Mouse (Mus musculus): Measurements from ENCODE around the gene Rps6ka3.

Gene Rps6ka3

DNA sequence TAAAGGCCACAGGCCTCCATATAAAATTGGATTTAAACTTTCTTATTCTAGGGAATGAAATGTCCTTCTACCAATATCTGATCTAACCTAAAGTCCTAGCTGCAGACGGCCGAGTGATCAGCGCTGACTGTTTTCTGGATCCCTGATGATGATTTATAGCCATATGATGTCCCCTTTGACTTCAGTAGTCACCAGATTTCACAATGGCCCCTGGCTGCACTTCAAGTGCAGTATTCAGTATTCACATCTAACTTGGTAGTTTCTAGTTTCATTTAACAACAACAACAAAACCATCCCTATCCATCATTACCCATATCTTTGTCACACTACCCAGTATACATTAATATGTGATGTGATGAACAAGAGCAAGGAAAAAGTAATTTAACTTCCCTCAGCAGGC, 154.4 kb downstream of the Rps6ka3 start:
- no peak for DNase-seq

DNA sequence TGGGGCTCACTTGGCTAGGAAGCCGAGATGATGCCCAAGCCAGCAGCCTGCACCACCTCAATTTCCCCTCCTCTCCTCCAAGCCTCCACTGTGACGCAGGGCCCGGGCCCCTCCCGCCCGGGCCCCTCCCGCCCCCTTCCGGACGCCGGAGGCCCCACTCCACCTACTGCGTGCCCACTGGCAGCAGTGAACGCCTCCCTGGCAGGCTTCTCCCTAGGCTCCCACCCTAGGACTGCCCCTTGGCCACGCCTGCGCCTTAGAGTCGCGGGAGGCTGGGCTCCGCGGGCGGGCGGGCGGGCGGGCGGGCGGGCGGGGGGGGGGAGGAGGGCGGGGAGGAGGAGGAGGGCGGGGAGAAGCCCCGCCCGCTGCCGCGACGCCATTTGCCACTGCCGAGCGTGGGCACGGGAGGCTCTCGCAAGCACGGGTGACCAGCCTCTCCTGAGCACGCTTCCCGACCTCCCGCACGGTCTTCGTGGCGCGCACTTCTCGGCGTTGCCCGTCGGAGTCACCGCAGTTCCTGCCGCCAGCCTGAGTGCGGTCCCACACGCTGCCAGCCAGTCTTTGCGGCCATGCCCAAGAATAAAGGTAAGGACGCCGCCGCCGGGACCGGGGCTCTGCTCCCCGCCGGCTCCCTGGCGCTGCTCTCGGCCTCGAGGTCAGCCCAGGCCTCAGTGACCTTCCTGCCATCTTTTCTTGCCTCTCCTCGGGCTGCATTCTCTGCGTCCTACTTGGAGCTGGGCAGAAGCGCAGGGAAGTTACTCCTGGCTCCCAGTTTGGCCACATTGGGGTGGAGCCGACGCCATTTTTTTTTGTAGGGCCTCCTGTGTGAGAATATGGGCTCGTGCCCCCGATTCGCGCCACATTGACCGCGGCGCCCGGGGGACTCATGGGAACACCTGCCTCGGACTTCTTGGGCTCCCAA, 162.0 kb downstream of the Rps6ka3 start, which contains the start of gene Eif1ax:
Gene Eif1ax (plus strand): TSS at position 348 of the 922 bp plus-strand sequence.
- peak; percentile 75 to 86 for DNase-seq

DNA sequence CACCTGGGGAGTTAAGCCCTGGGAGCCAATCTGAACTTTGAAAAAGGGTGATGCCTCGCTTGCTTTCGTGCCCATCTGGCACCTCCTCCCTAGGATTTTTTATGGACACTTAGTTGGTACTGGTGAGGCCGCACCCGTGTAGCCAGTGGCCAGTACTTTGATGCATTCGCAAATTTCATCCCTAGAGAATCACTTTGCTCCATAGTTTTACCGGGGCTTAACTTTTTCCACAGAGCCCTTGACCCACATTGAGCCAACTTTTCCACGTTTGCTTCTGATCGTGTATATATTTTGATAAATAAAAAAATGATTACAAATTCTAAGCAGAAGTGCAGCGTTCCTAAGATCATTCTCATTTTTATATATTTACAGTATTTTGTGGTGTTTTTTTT, 162.6 kb downstream of the Rps6ka3 start:
- DNase-seq: no peak

DNA sequence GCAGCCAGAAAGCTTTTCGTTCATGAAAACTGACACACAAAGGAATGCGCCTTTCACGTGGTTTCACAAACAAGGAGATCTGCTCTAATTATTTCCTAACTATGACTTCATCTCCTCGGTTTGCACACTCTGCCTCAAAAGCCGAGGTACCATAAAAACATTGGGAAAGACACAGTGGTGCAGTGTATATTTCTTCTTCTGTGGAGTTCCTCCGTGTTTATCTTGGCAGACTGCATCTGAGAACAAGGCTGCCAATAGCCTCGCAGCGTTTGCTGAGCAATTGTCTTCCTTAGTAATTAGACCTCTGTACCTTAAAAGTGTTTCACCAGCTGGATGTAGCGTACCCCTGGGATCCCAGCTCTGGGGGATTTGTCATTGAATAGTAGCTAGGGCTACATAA, 177.0 kb downstream of the Rps6ka3 start:
- no peak for DNase-seq

DNA sequence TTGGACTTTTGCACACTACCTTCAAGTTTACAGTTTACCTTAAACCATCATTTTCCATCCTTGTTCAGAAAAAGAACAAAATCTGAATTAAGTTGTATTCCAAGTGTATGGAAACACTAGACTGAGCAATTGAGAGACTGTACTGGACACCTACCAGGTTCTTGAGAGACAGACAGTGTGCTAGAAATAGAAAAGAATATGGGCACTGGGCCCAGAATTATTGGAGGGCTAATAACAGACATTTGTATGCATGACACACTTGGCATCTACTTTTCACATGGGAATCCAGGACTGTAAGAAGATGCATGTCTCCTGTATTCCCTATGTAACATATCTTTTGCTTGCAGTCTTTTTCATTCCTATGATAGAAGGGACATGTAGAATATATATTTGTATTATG, 178.8 kb downstream of the Rps6ka3 start:
- DNase-seq: no peak

DNA sequence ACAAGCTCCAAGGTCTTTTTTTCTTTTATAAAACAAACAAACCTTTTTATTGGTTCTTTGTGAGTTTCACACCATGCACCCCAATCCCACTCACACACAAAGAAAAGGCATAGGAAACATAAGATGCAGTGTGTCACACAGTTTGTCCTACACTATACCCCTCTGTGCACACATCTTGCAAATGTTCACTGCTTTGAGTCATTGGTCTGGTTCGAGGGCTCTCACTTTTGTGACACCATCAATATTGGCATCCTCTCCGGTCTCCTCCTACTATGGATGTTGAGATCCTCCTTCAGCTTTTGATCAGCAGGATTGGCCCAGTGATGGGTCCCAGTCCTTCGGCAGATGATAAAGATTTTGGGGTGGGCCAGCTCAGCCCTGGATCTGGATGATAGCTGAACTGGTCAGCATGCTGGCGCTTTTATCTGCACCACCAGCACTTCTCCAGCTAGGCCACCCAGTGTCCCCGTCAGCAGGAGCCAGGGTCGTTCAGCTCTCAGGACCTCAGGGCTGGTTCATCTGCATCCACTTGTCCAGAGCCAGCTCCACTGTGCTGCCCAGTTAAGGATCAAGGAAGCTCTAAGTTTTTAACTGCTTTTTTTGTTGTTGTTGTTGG, 180.3 kb downstream of the Rps6ka3 start:
- no peak for DNase-seq

DNA sequence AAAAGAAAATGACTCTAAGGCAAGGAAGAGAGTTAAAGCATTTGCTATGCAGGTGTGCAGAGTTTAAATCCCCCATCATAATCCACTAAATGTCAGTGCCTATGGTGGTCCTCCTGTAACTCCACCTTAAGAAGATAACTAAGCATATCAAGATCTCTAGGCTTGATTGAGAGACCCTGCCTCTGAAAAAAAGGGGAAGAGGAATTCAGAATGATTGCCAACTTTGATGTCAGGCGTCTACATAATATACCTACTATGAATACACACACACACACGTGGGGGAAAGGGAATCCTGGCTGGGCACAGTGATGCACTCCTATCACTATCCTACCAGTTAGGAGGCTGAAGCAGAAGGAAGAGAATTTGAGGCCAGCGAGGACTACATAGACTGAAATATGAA, 181.1 kb downstream of the Rps6ka3 start:
- no peak for DNase-seq

DNA sequence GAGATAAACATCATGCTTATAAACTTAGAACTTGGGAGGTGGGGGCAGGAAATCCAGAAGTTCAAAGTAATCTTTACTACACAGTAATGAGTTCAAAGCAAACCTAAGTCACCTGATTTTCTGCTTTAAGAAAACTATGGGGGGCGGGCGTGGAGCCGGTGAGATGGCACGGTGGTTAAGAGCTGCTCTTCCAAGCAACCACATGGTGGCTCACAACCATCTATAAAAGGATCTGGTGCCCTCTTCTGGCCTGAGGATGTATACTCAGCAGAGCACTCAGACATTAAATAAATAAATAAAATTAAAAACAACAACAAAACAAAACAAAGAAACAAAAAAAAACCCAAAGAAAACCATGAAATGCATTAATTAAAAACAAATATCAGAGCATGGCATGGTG, 199.1 kb downstream of the Rps6ka3 start:
- DNase-seq: peak; percentile 19 to 39

DNA sequence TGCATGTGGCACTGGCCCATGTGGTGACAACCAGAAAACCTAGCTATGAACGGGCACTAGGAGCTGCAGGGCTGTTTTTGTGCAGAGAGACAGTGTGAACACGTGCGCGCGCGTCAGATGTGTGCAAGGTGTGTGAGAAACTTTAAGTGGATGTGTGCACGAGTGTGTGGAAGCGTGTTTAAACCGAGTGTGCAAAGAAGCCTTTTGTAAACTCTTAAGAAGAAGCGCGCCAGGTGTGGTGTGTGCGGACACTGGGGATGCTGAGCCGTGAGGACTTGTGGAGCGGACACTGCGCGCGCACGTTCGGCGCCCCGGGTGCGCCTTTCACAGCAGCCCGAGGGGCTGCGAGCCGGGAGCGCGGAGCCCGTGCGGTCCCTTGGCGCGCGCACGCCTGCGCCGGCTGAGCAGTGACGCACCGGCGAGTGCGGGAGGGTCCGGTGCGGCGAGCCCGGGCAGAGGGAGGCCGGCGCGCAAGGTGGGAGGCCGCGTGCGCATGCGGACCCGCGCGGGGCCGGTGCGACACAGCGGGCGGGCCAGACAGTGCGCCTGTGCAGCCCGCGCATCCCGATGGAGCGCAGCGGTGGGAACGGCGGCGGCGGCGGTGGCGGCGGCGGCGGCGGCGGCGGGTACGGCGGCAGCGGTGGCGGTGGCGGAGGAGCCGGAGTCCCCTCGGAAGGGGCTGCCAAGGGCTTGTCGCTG, 204.2 kb downstream of the Rps6ka3 start, which contains the start of gene Map7d2:
Gene Map7d2 (plus strand): TSS at position 443 of the 699 bp plus-strand sequence.
- DNase-seq: peak; percentile 3 to 10

DNA sequence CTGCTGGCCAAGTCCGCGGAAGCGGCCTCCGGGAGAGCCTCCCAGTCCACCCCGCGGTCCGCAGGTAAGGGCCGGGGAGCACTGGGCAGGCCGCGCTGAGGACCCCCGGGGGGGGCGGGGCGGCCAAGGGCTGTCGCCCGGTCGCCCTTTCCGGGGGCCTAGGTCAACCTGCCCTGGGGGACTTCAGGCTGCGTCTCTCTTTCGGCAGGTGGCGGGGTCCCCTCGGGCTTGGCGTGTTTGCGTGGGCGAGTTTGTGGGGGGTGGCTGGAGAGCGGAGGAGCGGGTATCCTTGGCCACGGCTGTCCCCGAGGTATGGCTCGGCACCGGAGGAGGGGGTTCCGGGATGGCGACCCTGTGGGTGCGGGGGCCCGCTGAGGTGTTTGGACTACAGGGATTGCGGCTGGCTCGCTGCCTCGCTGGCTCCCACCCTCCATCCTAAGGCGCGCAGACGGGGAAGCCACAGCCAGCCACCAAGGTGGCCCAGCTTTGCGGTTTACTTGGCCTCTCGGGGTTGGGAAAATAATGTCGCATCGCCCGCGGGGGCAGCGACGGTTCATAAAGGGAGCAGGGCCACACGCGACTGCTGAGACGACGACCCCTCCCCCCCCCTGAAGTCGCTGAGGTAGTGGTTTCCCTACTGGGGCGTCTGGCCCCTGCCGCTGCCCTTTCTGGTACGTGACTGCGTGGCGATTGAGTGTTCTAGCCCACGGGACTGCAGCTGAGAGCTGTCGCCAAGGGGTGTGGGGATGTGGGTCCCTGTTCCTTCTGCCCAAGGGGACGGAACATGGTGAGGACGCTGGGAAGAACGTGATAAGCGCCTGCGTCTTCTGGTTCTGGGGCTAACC, 204.9 kb downstream of the Rps6ka3 start:
- peak; percentile 1 to 17 for DNase-seq

All from thymus, postnatal 36 days (tissue).